Mouse (Mus musculus) right cerebral cortex, adult 2 months (tissue): Measurements from ENCODE around the gene Vmn1r118.
"Not testable (repeated sequence)": the region's sequence is repeated elsewhere in the genome, so short reads cannot be mapped to it uniquely, and the experiment has no call there.

Experiments
- DNase-seq, 2 experiments: peaks; one replicate each; pipeline ENCODE4 v3.0.0; 2021 to 2022; ENCODE audit warnings: low spot score in 2 of 2

Vmn1r118 gene

GRCm38 (mm10) chr7:20912247-20912646, at the start of gene Vmn1r118:
Vmn1r118 (minus strand) TSS chr7:20912347.
- not testable (repeated sequence) for DNase-seq

DNA sequence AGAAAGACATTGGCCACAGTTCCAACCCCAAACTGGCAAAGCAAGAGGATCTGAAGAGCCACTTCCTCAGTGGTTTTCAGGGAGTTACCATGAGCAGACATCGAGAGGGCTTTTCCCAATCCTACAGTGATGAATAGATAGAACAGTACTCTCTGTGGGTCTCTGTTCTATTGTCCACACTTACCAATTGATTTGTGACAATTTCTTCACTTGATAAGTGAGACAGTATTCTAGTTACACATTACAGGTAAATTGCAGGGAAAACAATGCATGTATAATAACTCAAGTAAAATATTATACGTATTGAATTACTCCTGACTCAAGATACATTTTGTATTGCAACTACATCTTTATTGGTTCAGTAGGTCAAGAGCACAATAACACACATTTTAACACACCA, 28.1 kb downstream of the Vmn1r118 start, which contains the start of gene Vmn1r117:
TSS of gene Vmn1r117 (minus strand) at position 101 of the 400 bp plus-strand sequence.
- DNase-seq, result not testable (repeated sequence)

GRCm38 (mm10) chr7:20871956-20872355, 40.2 kb downstream of the Vmn1r118 start, which contains the start of gene Vmn1r116:
Vmn1r116 (plus strand) TSS chr7:20872256.
- not testable (repeated sequence) for DNase-seq
